Mouse (Mus musculus): Measurements from ENCODE around the gene Cd180.

GRCm38 (mm10) chr13:102716973-102717372 is 23.6 kb downstream of the Cd180 start:
- TF ChIP-seq CTCF (IDR thresholded peaks at IDR 0.05; ENCODE audit: low read depth), result no peak
- TF ChIP-seq EP300 (optimal IDR thresholded peaks at IDR 0.05), result no peak

All from stomach, postnatal 0 days (tissue).